Mouse (Mus musculus): ENCODE results near the gene Traf3ip3. TPM values are rescaled to one million over a fixed set of nuclear protein-coding genes. Genes with fewer than 3 reads are reported as not detected.

The Traf3ip3 gene
- 11.8 TPM for polyA plus RNA-seq (2014; fragmentation: Illumina TruSeq; extraction: RNeasy Lipid Tissue Mini Kit (QIAGEN cat#74804); ENCODE audit: insufficient read depth, low read depth, low replicate concordance)

DNA sequence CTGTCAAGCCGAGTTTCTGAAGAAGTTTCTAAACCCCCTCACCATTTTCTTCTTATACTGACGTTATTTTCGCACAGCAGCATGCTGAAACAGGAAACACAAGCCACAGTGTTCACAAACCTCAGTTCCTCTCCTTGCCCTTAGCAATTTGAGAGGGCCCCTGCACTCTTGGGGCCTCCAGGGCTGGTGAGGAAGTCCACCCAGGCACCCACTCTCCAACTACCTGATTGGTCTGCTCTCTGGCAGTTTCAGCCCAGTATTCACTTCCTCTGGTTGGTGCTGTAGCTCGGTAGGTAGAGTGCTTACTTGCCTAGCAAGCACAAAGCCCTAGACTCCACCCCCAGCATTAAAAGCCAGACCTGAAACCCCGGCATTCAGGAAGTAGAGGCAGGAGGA, at the start of gene Traf3ip3:
Traf3ip3 (minus strand) TSS at position 321 of the 396 bp plus-strand sequence.

DNA sequence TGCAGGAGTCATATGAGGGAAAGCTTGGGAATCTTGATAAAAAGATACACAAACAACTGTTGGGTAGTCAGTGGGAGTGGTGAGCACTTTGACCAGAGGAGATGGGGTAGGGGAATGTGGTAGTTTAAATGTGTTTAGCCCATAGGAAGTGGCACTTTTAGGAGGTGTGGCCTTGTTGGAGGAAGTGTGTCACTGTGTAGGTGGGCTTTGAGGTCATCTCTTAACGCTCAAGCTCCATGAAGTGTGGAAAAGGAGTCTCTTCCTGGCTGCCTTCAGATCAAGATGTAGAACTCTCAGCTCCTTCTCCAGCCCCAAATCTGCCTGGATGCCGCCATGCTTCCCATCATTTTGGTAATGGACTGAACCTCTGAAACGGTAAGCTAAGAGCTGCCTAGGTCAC, 6.0 kb upstream of the Traf3ip3 start, which contains the start of gene Lamb3:
Lamb3 (plus strand) TSS at position 197 of the 400 bp plus-strand sequence.

DNA sequence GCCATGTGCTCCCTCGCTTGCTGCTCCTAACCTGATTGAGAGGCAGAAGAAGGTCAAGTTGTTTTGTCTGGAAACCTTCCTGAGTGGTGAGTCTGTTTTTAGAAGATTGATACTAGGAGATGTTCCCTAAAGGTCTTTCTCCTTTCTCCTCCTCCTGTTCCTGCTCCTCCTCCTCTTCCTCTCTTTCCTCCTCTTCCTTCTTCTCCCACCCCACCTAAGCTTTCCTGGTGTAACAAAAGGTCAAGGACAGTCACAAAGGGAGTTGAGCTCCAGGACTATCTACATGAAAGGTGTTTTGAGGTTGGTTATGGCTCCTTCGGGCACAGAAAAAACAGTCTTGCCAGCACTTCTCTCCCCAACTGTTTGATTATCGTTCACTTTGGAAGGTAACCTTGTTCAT, 33.8 kb downstream of the Traf3ip3 start, which contains the start of gene A130010J15Rik:
A130010J15Rik (plus strand) TSS at position 301 of the 400 bp plus-strand sequence.

DNA sequence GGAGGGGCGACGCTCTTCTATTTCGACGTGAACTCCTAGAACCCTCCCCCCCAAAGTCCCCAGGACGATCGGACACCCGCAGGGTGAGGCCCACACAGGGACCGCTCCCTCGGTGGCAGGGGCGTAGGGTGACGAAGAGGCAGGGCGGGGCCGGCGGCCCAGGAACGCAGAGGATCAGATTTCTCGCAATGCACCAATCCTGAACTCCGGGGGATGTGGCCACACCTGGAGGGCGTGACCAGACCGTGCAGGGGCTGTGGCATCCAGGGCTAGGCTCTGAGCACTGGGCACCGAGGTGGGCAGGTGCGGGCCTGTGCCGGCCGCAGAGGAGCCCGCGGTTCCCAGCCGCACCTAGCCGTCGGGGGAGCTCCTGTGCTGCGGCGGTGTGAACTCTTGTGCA, 48.6 kb downstream of the Traf3ip3 start, which contains the start of gene Irf6:
Irf6 (plus strand) TSS at position 240 of the 400 bp plus-strand sequence.

DNA sequence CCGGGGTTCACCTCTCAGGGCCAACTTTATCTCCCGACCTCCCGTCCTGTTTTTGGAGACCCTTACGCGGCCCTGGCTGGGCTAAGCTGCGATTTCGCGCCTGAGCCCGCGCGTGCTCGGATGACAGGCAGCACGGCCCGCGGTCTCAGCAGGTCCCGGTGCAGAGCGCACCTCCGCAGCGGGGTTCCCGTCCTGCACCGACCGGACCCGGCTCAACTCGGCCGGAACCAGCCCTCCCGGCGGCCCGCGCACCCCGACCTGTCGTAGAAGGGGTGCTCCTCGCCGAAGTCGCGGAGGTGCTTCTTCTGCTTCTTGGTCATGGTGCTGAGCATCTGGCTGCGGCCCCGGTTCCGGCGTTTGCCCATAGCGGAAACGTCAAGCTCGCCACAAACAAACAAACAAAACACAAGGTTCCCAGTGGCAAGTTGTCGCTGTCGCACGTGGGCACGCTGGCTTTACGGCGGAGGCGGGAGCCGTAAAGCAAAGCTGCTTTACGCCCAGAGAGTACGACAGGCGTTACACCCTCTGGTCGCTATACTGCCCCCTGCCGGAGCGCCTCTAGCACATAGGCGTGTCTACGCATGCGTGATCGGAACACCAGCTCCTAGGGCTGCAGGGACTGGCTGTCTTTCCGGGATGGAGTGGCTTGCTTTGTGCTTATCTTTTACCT, 71.6 kb downstream of the Traf3ip3 start, which contains the start of gene Diexf:
Diexf (minus strand) TSS at position 487 of the 670 bp plus-strand sequence.

Other genes starting within 250 kb of the Traf3ip3 start
- gene Syt14, start 165.9 kb downstream of the Traf3ip3 start, polyA plus RNA-seq (2014; fragmentation: Illumina TruSeq; extraction: RNeasy Lipid Tissue Mini Kit (QIAGEN cat#74804); ENCODE audit: insufficient read depth, low read depth, low replicate concordance): 0.15 TPM
- gene Diexf, start 71.4 kb downstream of the Traf3ip3 start, polyA plus RNA-seq (2014; fragmentation: Illumina TruSeq; extraction: RNeasy Lipid Tissue Mini Kit (QIAGEN cat#74804); ENCODE audit: insufficient read depth, low read depth, low replicate concordance): 3.3 TPM
- gene Irf6, start 48.6 kb downstream of the Traf3ip3 start, polyA plus RNA-seq (2014; fragmentation: Illumina TruSeq; extraction: RNeasy Lipid Tissue Mini Kit (QIAGEN cat#74804); ENCODE audit: insufficient read depth, low read depth, low replicate concordance): 9.6 TPM
- 3.0 TPM for gene A130010J15Rik, start 33.7 kb downstream of the Traf3ip3 start, polyA plus RNA-seq (2014; fragmentation: Illumina TruSeq; extraction: RNeasy Lipid Tissue Mini Kit (QIAGEN cat#74804); ENCODE audit: insufficient read depth, low read depth, low replicate concordance)
- gene Lamb3, start 6.0 kb upstream of the Traf3ip3 start, polyA plus RNA-seq (2014; fragmentation: Illumina TruSeq; extraction: RNeasy Lipid Tissue Mini Kit (QIAGEN cat#74804); ENCODE audit: insufficient read depth, low read depth, low replicate concordance): 24.1 TPM
- gene Hsd11b1, start 62.4 kb upstream of the Traf3ip3 start, polyA plus RNA-seq (2014; fragmentation: Illumina TruSeq; extraction: RNeasy Lipid Tissue Mini Kit (QIAGEN cat#74804); ENCODE audit: insufficient read depth, low read depth, low replicate concordance): 295 TPM
- 215 TPM for gene G0s2, start 71.5 kb upstream of the Traf3ip3 start, polyA plus RNA-seq (2014; fragmentation: Illumina TruSeq; extraction: RNeasy Lipid Tissue Mini Kit (QIAGEN cat#74804); ENCODE audit: insufficient read depth, low read depth, low replicate concordance)
- not detected for gene Camk1g, start 168.6 kb upstream of the Traf3ip3 start, polyA plus RNA-seq (2014; fragmentation: Illumina TruSeq; extraction: RNeasy Lipid Tissue Mini Kit (QIAGEN cat#74804); ENCODE audit: insufficient read depth, low read depth, low replicate concordance)

Measured in lung, adult 10 weeks (tissue).